Mouse (Mus musculus): ENCODE measurements at regions not wholly inside any gene's neighbourhood (a gene's known extent, or its start where the extent isn't known, plus 50 kb on each side); places are given as distances from the start of the nearest gene placed in this dataset.

- TF ChIP-seq CTCF (IDR thresholded peaks at IDR 0.05) (no peak), POLR2A (IDR thresholded peaks at IDR 0.05; ENCODE audit: insufficient read depth, low read depth, low read length) (no peak), EP300 (IDR thresholded peaks at IDR 0.05; ENCODE audit: insufficient read depth, low read depth, low read length) (no peak)
Measured at GRCm38 (mm10) chr19:15330155-15330554, 617.0 kb downstream of the Psat1 start.
